In the genomic region with DNA sequence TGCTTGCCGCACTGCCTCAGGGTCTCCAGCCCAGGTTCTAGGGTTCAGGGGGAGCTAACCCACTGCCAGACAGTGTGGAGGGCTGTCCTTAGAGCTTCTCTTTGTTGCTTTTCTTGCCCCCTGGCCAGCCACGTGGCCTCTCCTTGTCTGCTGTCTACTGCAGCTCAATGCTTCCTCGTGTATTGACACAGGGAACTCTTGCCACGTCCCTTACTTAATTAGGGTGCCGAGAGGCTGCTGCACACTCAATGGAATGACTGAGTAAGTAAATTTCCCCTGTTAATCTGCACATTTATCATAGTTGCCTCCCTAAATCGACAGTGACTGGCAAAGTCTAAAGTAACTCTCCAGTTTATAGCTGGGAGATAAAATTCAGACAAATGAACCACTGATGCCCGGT, we compare ENCODE assay signal across 21 mouse cellular contexts.
DNase-seq lines count a peak whose midpoint lies in the region; ATAC-seq and TF ChIP-seq lines count a peak whose summit lies in the region.
"Had no signal": no experiment of that assay in that cellular context is flagged by ENCODE, and none has a peak within 500 bp of the region (broad histone marks: within the 10 kb centered on the region; RNA-seq: fewer than 3 reads in every experiment).

No protein-coding gene starts in this region.

- H3K27ac ChIP-seq in hindbrain, embryonic 10.5 days, result peak overlapping the region; percentile 19; the same call in 1 of the 2 replicates
- H3K27ac ChIP-seq in hindbrain, embryonic 14.5 days, result no peak overlapping the region
- H3K27ac ChIP-seq in intestine, embryonic 15.5 days, result no peak overlapping the region
- 0 out of 2 replicates have a peak overlapping the region, but pooled peaks have one; percentile 34 for H3K27ac ChIP-seq in intestine, embryonic 16.5 days (ENCODE audit: low read length)
- no peak overlapping the region for H3K27ac ChIP-seq in intestine, postnatal 0 days (ENCODE audit: low read depth, low read length)
- H3K27ac ChIP-seq in thymus, adult 2 months (ENCODE audit: control insufficient read depth, insufficient read depth, low read length), result no peak overlapping the region

- intact Hi-C loops in left cerebral cortex, postnatal 25 days (cut with DNase I), result no loop called here

- no peak overlapping the region for H3K4me2 ChIP-seq in hindbrain, embryonic 14.5 days (replicated peaks)
- H3K4me2 ChIP-seq in intestine, embryonic 15.5 days (replicated peaks), result no peak overlapping the region
- H3K4me2 ChIP-seq in intestine, embryonic 16.5 days (ENCODE audit: low read depth, low read length), result no peak overlapping the region
- no peak overlapping the region for H3K4me2 ChIP-seq in intestine, postnatal 0 days (replicated peaks; ENCODE audit: low read depth)

- no peaks in the 10 kb centered on the region for H3K36me3 ChIP-seq in hindbrain, embryonic 10.5 days
- H3K36me3 ChIP-seq in hindbrain, embryonic 14.5 days (replicated peaks; ENCODE audit: control insufficient read depth, insufficient read depth), result no peaks in the 10 kb centered on the region
- no peaks in the 10 kb centered on the region for H3K36me3 ChIP-seq in intestine, embryonic 15.5 days
- no peaks in the 10 kb centered on the region for H3K36me3 ChIP-seq in intestine, embryonic 16.5 days (ENCODE audit: control insufficient read depth, insufficient read depth, low read length)
- H3K36me3 ChIP-seq in intestine, postnatal 0 days (ENCODE audit: control insufficient read depth, insufficient read depth), result no peaks in the 10 kb centered on the region
- H3K36me3 ChIP-seq in thymus, adult 2 months (ENCODE audit: control insufficient read depth, insufficient read depth, low read length), result no peaks in the 10 kb centered on the region
- H3K36me3 ChIP-seq: G1E had no signal

- H3K9me3 ChIP-seq in hindbrain, embryonic 10.5 days, result no peaks in the 10 kb centered on the region
- no peaks in the 10 kb centered on the region for H3K9me3 ChIP-seq in hindbrain, embryonic 14.5 days (ENCODE audit: control insufficient read depth, low read length)
- no peaks in the 10 kb centered on the region for H3K9me3 ChIP-seq in intestine, embryonic 15.5 days
- no peaks in the 10 kb centered on the region for H3K9me3 ChIP-seq in intestine, embryonic 16.5 days (ENCODE audit: control insufficient read depth, low read length)
- H3K9me3 ChIP-seq in intestine, postnatal 0 days (ENCODE audit: control insufficient read depth), result no peaks in the 10 kb centered on the region

- no peak for DNase-seq in hindbrain, embryonic 10.5 days (ENCODE audit: low spot score)
- DNase-seq in hindbrain, embryonic 14.5 days (ENCODE audit: low spot score), result no peak
- no peak for DNase-seq in lung, postnatal 10 days
- no peak for DNase-seq in left cerebral cortex, postnatal 25 days (ENCODE audit: low spot score in 2 of 2)
- no peak for DNase-seq in thymus, adult 2 months
- DNase-seq: adrenal gland, adult 2 months; adrenal gland, adult 8-10 months; adrenal gland, postnatal 10 days; adrenal gland, postnatal 14 days; adrenal gland, postnatal 25 days; adrenal gland, postnatal 36 days; B cell, adult 2 months; cerebellum, adult 11 months; cerebellum, adult 11-12 months had no signal

- no peak for TF ChIP-seq POLR2A in thymus, adult 2 months (IDR thresholded peaks at IDR 0.05; ENCODE audit: control insufficient read depth, extremely low read depth, insufficient read depth, low read length, poor library complexity)

- H3K27me3 ChIP-seq in hindbrain, embryonic 10.5 days (ENCODE audit: insufficient read depth, poor library complexity, severe bottlenecking), result peaks cover 6% of the 10 kb centered on the region
- H3K27me3 ChIP-seq in hindbrain, embryonic 14.5 days (ENCODE audit: control insufficient read depth, insufficient read depth, low read length), result no peaks in the 10 kb centered on the region
- H3K27me3 ChIP-seq in intestine, embryonic 15.5 days (replicated peaks), result no peaks in the 10 kb centered on the region
- no peaks in the 10 kb centered on the region for H3K27me3 ChIP-seq in intestine, embryonic 16.5 days (replicated peaks; ENCODE audit: control insufficient read depth, insufficient read depth, low read length)
- H3K27me3 ChIP-seq in intestine, postnatal 0 days (replicated peaks; ENCODE audit: control insufficient read depth, insufficient read depth, low read length), result no peaks in the 10 kb centered on the region
- no peaks in the 10 kb centered on the region for H3K27me3 ChIP-seq in thymus, adult 2 months (ENCODE audit: control insufficient read depth, insufficient read depth, low read length)
- H3K27me3 ChIP-seq: Patski had no signal

- no peak overlapping the region for H3K4me3 ChIP-seq in hindbrain, embryonic 10.5 days
- H3K4me3 ChIP-seq in hindbrain, embryonic 14.5 days (replicated peaks; ENCODE audit: low read length), result no peak overlapping the region
- H3K4me3 ChIP-seq in intestine, embryonic 15.5 days (replicated peaks), result no peak overlapping the region
- no peak overlapping the region for H3K4me3 ChIP-seq in intestine, embryonic 16.5 days (ENCODE audit: low read length)
- no peak overlapping the region for H3K4me3 ChIP-seq in intestine, postnatal 0 days (ENCODE audit: low read depth, low read length)
- no peak overlapping the region for H3K4me3 ChIP-seq in thymus, adult 2 months (ENCODE audit: control insufficient read depth, insufficient read depth, low read length)

- TF ChIP-seq CTCF in intestine, postnatal 0 days (IDR thresholded peaks at IDR 0.05; ENCODE audit: low read depth), result no peak
- no peak for TF ChIP-seq CTCF in thymus, adult 2 months (IDR thresholded peaks at IDR 0.05; ENCODE audit: borderline replicate concordance, control insufficient read depth, extremely low read depth, insufficient read depth, low read length, poor library complexity)

- H3K4me1 ChIP-seq in hindbrain, embryonic 10.5 days (replicated peaks), result peaks cover 26% of the 10 kb centered on the region
- peaks cover 4% of the 10 kb centered on the region; the same call in 1 of the 2 replicates for H3K4me1 ChIP-seq in hindbrain, embryonic 14.5 days (replicated peaks; ENCODE audit: control insufficient read depth, insufficient read depth, low read length)
- H3K4me1 ChIP-seq in intestine, embryonic 15.5 days (replicated peaks), result no peaks in the 10 kb centered on the region
- 0 out of 2 replicates have a peak, but pooled peaks cover 3% of the 10 kb centered on the region for H3K4me1 ChIP-seq in intestine, embryonic 16.5 days (ENCODE audit: control insufficient read depth, insufficient read depth, low read length)
- no peaks in the 10 kb centered on the region for H3K4me1 ChIP-seq in intestine, postnatal 0 days (replicated peaks; ENCODE audit: control insufficient read depth, insufficient read depth, low read length)
- peaks cover 13% of the 10 kb centered on the region for H3K4me1 ChIP-seq in thymus, adult 2 months (replicated peaks; ENCODE audit: control insufficient read depth, insufficient read depth, low read length)

- no peak for ATAC-seq in hindbrain, embryonic 14.5 days (ENCODE audit: low FRiP score)
- ATAC-seq in intestine, embryonic 15.5 days, result peak; percentile 62
- ATAC-seq in intestine, embryonic 16.5 days, result peak; percentile 60
- peak; percentile 82 for ATAC-seq in intestine, postnatal 0 days
- ATAC-seq: activated CD4-positive, CD25-positive, alpha-beta regulatory T cell, adult 4 months; CD4-positive, CD25-positive, alpha-beta regulatory T cell, adult 4 months; Patski had no signal

- 73% methylated on average over 7 of the region's 7 CpGs for WGBS in hindbrain, embryonic 10.5 days
- 51% methylated on average over 7 of the region's 7 CpGs for WGBS in hindbrain, embryonic 14.5 days
- 52% methylated on average over 7 of the region's 7 CpGs for WGBS in intestine, embryonic 15.5 days
- WGBS in intestine, embryonic 16.5 days, result 52% methylated on average over 7 of the region's 7 CpGs
- WGBS in intestine, postnatal 0 days, result 45% methylated on average over 7 of the region's 7 CpGs
- 92% methylated on average over 7 of the region's 7 CpGs for WGBS in thymus, adult 2 months

- H3K9ac ChIP-seq in hindbrain, embryonic 14.5 days, result no peak overlapping the region
- no peak overlapping the region for H3K9ac ChIP-seq in intestine, embryonic 15.5 days
- no peak overlapping the region for H3K9ac ChIP-seq in intestine, embryonic 16.5 days (ENCODE audit: low read depth, low read length)
- no peak overlapping the region for H3K9ac ChIP-seq in intestine, postnatal 0 days (ENCODE audit: low read depth, low read length)

Comparison
In these comparisons a context has a peak if more than half of its experiments do, and no peak if none do; other contexts are left out.
1. H3K27ac ChIP-seq: peak in hindbrain, embryonic 10.5 days (single experiment) and intestine, embryonic 16.5 days (single experiment); none in hindbrain, embryonic 14.5 days (single experiment), intestine, embryonic 15.5 days (single experiment), intestine, postnatal 0 days (single experiment) and thymus, adult 2 months (single experiment).